Comparison of ENCODE assay signal across 18 mouse cellular contexts in genomic region chr9:32024767-32025166, GRCm38 (mm10).
DNase-seq lines count a peak whose midpoint lies in the region; ATAC-seq and TF ChIP-seq lines count a peak whose summit lies in the region.
"Had no signal": no experiment of that assay in that cellular context is flagged by ENCODE, and none has a peak within 500 bp of the region (broad histone marks: within the 10 kb centered on the region; RNA-seq: fewer than 3 reads in every experiment).

No protein-coding gene starts in this region.

- 0 out of 2 replicates have a peak overlapping the region, but pooled peaks have one; percentile 20 for H3K27ac ChIP-seq in layer of hippocampus, adult 2 months
- no peak overlapping the region for H3K27ac ChIP-seq in intestine, embryonic 16.5 days (ENCODE audit: low read length)
- no peak overlapping the region for H3K27ac ChIP-seq in forebrain, embryonic 14.5 days (ENCODE audit: low read depth, low read length)
- H3K27ac ChIP-seq: embryonic facial prominence, embryonic 12.5 days; limb, embryonic 15.5 days; midbrain, embryonic 12.5 days had no signal

- no peaks in the 10 kb centered on the region for H3K9me3 ChIP-seq in intestine, embryonic 16.5 days (ENCODE audit: control insufficient read depth, low read length)
- H3K9me3 ChIP-seq in forebrain, embryonic 14.5 days (replicated peaks; ENCODE audit: control insufficient read depth, low read length) = no peaks in the 10 kb centered on the region
- H3K9me3 ChIP-seq: embryonic facial prominence, embryonic 12.5 days; limb, embryonic 15.5 days; midbrain, embryonic 12.5 days had no signal

- peak; percentile 21; the same call in 1 of the 2 replicates for ATAC-seq in intestine, embryonic 16.5 days
- ATAC-seq in forebrain, embryonic 14.5 days = no peak
- ATAC-seq: Patski had no signal

- H3K4me2 ChIP-seq in intestine, embryonic 16.5 days (ENCODE audit: low read depth, low read length) = no peak overlapping the region
- no peak overlapping the region for H3K4me2 ChIP-seq in forebrain, embryonic 14.5 days (ENCODE audit: low read length)
- H3K4me2 ChIP-seq: embryonic facial prominence, embryonic 12.5 days; limb, embryonic 15.5 days; midbrain, embryonic 12.5 days had no signal

- DNase-seq in heart, adult 11 months = peak; percentile 97
- no peak for DNase-seq in heart, postnatal 10 days
- DNase-seq in layer of hippocampus, adult 2 months (ENCODE audit: low spot score in 2 of 2) = no peak
- DNase-seq in layer of hippocampus, postnatal 36 days = no peak
- DNase-seq in lung, postnatal 10 days = peak; percentile 27
- no peak for DNase-seq in forebrain, embryonic 14.5 days (ENCODE audit: low spot score)
- no peak for DNase-seq in testis, postnatal 10 days (ENCODE audit: low spot score)
- DNase-seq: adrenal gland, postnatal 36 days; cerebellum, postnatal 10 days; gastrocnemius, postnatal 36 days; right cerebral cortex, postnatal 14 days; thymus, adult 18-20 months had no signal

- intact Hi-C loops in heart, postnatal 10 days (cut with DNase I) = no loop called here

- WGBS in intestine, embryonic 16.5 days = 26% methylated on average over 5 of the region's 5 CpGs
- 72% methylated on average over 5 of the region's 5 CpGs for WGBS in forebrain, embryonic 14.5 days

- peaks cover 5% of the 10 kb centered on the region; the same call in 1 of the 2 replicates for H3K4me1 ChIP-seq in intestine, embryonic 16.5 days (ENCODE audit: control insufficient read depth, insufficient read depth, low read length)
- 0 out of 2 replicates have a peak, but pooled peaks cover 2% of the 10 kb centered on the region for H3K4me1 ChIP-seq in forebrain, embryonic 14.5 days (ENCODE audit: control insufficient read depth, insufficient read depth, low read length)

- TF ChIP-seq CTCF in layer of hippocampus, adult 2 months (conservative IDR thresholded peaks at IDR 0.05) = no peak

- H3K9ac ChIP-seq in intestine, embryonic 16.5 days (ENCODE audit: low read depth, low read length) = no peak overlapping the region
- no peak overlapping the region for H3K9ac ChIP-seq in forebrain, embryonic 14.5 days (ENCODE audit: low read length)
- H3K9ac ChIP-seq: embryonic facial prominence, embryonic 12.5 days; limb, embryonic 15.5 days; midbrain, embryonic 12.5 days had no signal

- H3K27me3 ChIP-seq in intestine, embryonic 16.5 days (replicated peaks; ENCODE audit: control insufficient read depth, insufficient read depth, low read length) = no peaks in the 10 kb centered on the region
- H3K27me3 ChIP-seq in forebrain, embryonic 14.5 days (replicated peaks; ENCODE audit: control insufficient read depth, insufficient read depth, low read length) = no peaks in the 10 kb centered on the region
- H3K27me3 ChIP-seq: embryonic facial prominence, embryonic 12.5 days; limb, embryonic 15.5 days; midbrain, embryonic 12.5 days; Patski had no signal

- no peak overlapping the region for H3K4me3 ChIP-seq in layer of hippocampus, adult 2 months
- no peak overlapping the region for H3K4me3 ChIP-seq in intestine, embryonic 16.5 days (ENCODE audit: low read length)
- no peak overlapping the region for H3K4me3 ChIP-seq in forebrain, embryonic 14.5 days (ENCODE audit: low read depth, low read length)
- H3K4me3 ChIP-seq: embryonic facial prominence, embryonic 12.5 days; limb, embryonic 15.5 days; midbrain, embryonic 12.5 days; myocyte had no signal

- no peaks in the 10 kb centered on the region for H3K36me3 ChIP-seq in intestine, embryonic 16.5 days (ENCODE audit: control insufficient read depth, insufficient read depth, low read length)
- no peaks in the 10 kb centered on the region for H3K36me3 ChIP-seq in forebrain, embryonic 14.5 days (ENCODE audit: control insufficient read depth, insufficient read depth, low read length)
- H3K36me3 ChIP-seq: embryonic facial prominence, embryonic 12.5 days; limb, embryonic 15.5 days; midbrain, embryonic 12.5 days had no signal

Comparison
In these comparisons a context has a peak if more than half of its experiments do, and no peak if none do; other contexts are left out.
1. DNase-seq: peak in heart, adult 11 months (single experiment) and lung, postnatal 10 days (single experiment); none in heart, postnatal 10 days (0 of 2), layer of hippocampus, adult 2 months (0 of 2), layer of hippocampus, postnatal 36 days (0 of 2), forebrain, embryonic 14.5 days (single experiment) and testis, postnatal 10 days (single experiment).